Mouse (Mus musculus) small intestine, adult 2 months (tissue): Measurements from ENCODE around the gene Otud7a.

Experiments used
- CTCF ChIP-seq: fragments of 200-500 bp; IDR thresholded peaks from 2 replicates; pipeline ENCODE4 v1.5.1; 2012; ENCODE audit warnings: low read depth, mild to moderate bottlenecking, control low read depth, inconsistent platforms, low read length, moderate library complexity, mixed read lengths; ENCODE audit not compliant: insufficient replicate concordance, insufficient read length; ENCODE audit errors: extremely low read depth
- POLR2A ChIP-seq: fragments of 200-500 bp; IDR thresholded peaks from 2 replicates; pipeline ENCODE4 v1.6.1; 2012; ENCODE audit warnings: low read depth, mild to moderate bottlenecking, control low read depth, inconsistent platforms, low read length, moderate library complexity

DNA sequence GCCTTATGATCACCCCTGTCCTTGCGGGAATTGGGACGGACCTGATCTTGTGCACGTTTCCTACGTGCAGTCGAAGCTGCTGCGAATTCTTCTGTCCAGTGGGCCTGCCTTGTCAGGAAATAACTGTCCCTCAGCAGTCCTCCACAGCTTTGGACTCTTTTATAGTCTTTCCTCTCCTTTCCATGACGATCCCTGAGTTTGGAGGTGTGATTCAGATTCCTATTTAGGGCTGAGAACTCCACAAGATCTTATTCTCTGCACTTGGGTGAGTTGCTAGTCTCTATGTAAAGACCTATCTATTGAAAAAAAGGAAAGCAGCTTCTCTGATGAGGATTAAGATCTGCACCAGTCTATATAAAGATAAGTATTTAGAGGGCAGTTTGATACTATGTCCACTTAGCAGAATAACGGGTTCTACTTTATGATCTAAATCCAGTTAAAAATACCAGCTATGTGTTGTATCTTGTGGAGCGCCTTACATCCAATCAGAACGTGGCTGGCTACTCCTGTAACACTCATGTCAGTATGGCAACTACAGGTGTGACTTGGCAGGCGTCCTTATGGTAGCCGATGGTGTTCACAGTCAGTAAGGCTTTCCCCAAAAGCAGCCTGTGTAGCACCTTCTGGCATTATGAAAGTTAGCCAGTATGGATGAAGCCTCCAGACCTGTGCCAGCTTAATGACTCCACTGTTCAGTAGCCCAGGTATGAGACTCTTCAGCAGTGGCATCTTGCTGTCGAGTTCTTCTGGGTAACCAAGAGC is 274.8 kb downstream of the Otud7a start:
- TF ChIP-seq CTCF (no peak), POLR2A (no peak)
